Mouse (Mus musculus) embryonic fibroblast, embryonic 13.5 days (primary cell): ENCODE measurements at regions not wholly inside any gene's neighbourhood (a gene's known extent, or its start where the extent isn't known, plus 50 kb on each side); places are given as distances from the start of the nearest gene placed in this dataset.

Source experiments
- CTCF ChIP-seq: IDR thresholded peaks from 2 replicates; pipeline ENCODE4 v1.5.1; 2011; ENCODE audit warnings: mild to moderate bottlenecking, control low read depth, low read length, moderate library complexity, borderline replicate concordance; ENCODE audit not compliant: insufficient read depth
- POLR2A ChIP-seq: IDR thresholded peaks from 2 replicates; pipeline ENCODE4 v1.6.1; 2011; ENCODE audit warnings: low read depth, mild to moderate bottlenecking, control low read depth, low read length, moderate library complexity

DNA sequence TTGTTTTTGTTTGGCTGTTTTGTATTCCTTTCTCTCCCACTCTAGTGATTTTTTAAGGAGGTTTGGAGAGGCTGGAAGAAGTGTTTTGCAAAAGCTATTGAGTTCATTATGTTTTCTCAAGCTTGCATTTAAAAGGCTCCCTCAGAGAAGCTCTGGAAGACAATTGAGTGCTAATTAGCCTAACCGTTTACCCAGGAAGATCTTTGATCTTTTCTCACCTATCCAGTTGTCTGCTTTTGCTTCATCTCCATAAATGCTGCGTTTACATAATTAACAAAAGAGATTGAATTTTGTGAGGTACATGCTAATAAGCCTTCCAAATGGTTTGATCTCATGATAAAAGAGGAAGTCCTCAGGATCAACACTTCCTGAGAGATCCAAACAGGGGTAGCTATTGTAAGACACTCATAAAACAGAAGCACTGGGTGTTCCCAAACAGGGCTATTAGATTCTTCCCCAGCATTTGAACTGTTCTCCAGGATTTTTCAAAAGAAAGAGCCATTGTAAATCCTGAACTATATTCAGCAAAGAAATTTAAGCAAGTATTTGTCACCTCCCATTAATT is 320.2 kb upstream of the Rspo3 start:
- TF ChIP-seq CTCF (no peak), POLR2A (no peak)
